Mouse (Mus musculus) neutrophil, adult 59 days (primary cell): Measurements from ENCODE around the gene Arl2bp. TPM values are rescaled to one million over a fixed set of nuclear protein-coding genes. Genes with fewer than 3 reads are reported as not detected.

Experiments
- total RNA-seq, 2 experiments: library from RNA; stranded (reverse); gene quantifications; 1 replicate in 1 of 2; 2 replicates in 1 of 2; pipeline ENCODE4 v1.2.4; 2023

The Arl2bp gene
- total RNA-seq: 10 to 100 TPM; 73.3 to 79.2 TPM

GRCm38 (mm10) chr8:94666456-94667308 is at the start of gene Arl2bp:
Gene Arl2bp (plus strand): TSS chr8:94666600.

GRCm38 (mm10) chr8:94695994-94696384 is 29.6 kb downstream of the Arl2bp start, which contains the start of gene Pllp:
Gene Pllp (minus strand): TSS chr8:94696278.

Other genes with a start within 250 kb of the Arl2bp start
- gene Nlrc5, start 232.2 kb upstream of the Arl2bp start, total RNA-seq: 10 to 100 TPM; 19.7 to 21.7 TPM
- 100 to 1,000 TPM; 114 to 142 TPM for gene Cpne2, start 133.6 kb upstream of the Arl2bp start, total RNA-seq
- 10 to 100 TPM; 25.3 to 26.4 TPM for gene Rspry1, start 64.7 kb upstream of the Arl2bp start, total RNA-seq
- gene Fam192a, start 64.6 kb upstream of the Arl2bp start, total RNA-seq: 10 to 100 TPM; 30.1 to 31.7 TPM
- gene Pllp, start 29.7 kb downstream of the Arl2bp start, total RNA-seq: not detected
- not detected for gene Ccl22, start 79.0 kb downstream of the Arl2bp start, total RNA-seq
- not detected for gene Cx3cl1, start 105.4 kb downstream of the Arl2bp start, total RNA-seq
- gene Ccl17, start 143.9 kb downstream of the Arl2bp start, total RNA-seq: not detected
- 10 to 100 TPM; 21.0 to 27.6 TPM for gene Coq9, start 171.7 kb downstream of the Arl2bp start, total RNA-seq
- 10 to 100 TPM; 36.3 to 51.7 TPM for gene Ciapin1, start 171.8 kb downstream of the Arl2bp start, total RNA-seq
- gene Polr2c, start 190.8 kb downstream of the Arl2bp start, total RNA-seq: 10 to 100 TPM; 39.0 to 47.2 TPM
- 1 to 10 TPM in 1 of 2 experiments, under 1 TPM in 1; 0.98 to 1.5 TPM for gene Dok4, start 209.7 kb downstream of the Arl2bp start, total RNA-seq